Mouse (Mus musculus) embryonic facial prominence, embryonic 10.5 days (tissue): ENCODE data around the gene Elmo2. TPM values are rescaled to one million over a fixed set of nuclear protein-coding genes. Genes with fewer than 3 reads are reported as not detected.
A peak's percentile ranks its signal among the peaks of the same experiment; 100 is the strongest.

Experiments
- DNase-seq: peaks from one replicate; pipeline ENCODE4 v3.0.0-alpha.2; 2017; ENCODE audit warnings: low spot score
- H3K27ac ChIP-seq: fragments of 300-500 bp; sonication (generic); replicated peaks from 2 replicates; pipeline ENCODE4 v1.5.1; 2016; ENCODE audit warnings: mild to moderate bottlenecking
- H3K27me3 ChIP-seq: fragments of 300-500 bp; sonication (generic); replicated peaks from 2 replicates; pipeline ENCODE4 v1.6.1; 2016; ENCODE audit warnings: low read depth, mild to moderate bottlenecking; ENCODE audit not compliant: poor library complexity, severe bottlenecking
- H3K36me3 ChIP-seq: fragments of 300-500 bp; sonication (generic); replicated peaks from 2 replicates; pipeline ENCODE4 v1.6.1; 2016; ENCODE audit warnings: mild to moderate bottlenecking, moderate library complexity
- H3K4me1 ChIP-seq: fragments of 300-500 bp; sonication (generic); 2 replicates; pipeline ENCODE4 v1.6.1; 2016
- H3K4me3 ChIP-seq: fragments of 300-500 bp; sonication (generic); 2 replicates; pipeline ENCODE4 v1.5.1; 2016; ENCODE audit warnings: mild to moderate bottlenecking, moderate library complexity
- H3K9me3 ChIP-seq: fragments of 300-500 bp; sonication (generic); 2 replicates; pipeline ENCODE4 v1.6.1; 2016; ENCODE audit warnings: mild to moderate bottlenecking
- WGBS: fragments of 180-500 bp; shearing (Covaris S2); methylation state at CpG from one replicate; pipeline ENCODE4 v1.1.7; 2016; 5-methylcytosine and 5-hydroxymethylcytosine counted together
- polyA plus RNA-seq: library from polyadenylated mRNA; unstranded; fragments of >200 nt; fragmentation: Nextera tagmentation; extraction: Ambion mirVana; gene quantifications from 2 replicates; pipeline ENCODE4 v1.2.1, GENCODE M21; 2016

Gene Elmo2
- polyA plus RNA-seq, 1 experiment from 2014 or later = 93.5 TPM

DNA sequence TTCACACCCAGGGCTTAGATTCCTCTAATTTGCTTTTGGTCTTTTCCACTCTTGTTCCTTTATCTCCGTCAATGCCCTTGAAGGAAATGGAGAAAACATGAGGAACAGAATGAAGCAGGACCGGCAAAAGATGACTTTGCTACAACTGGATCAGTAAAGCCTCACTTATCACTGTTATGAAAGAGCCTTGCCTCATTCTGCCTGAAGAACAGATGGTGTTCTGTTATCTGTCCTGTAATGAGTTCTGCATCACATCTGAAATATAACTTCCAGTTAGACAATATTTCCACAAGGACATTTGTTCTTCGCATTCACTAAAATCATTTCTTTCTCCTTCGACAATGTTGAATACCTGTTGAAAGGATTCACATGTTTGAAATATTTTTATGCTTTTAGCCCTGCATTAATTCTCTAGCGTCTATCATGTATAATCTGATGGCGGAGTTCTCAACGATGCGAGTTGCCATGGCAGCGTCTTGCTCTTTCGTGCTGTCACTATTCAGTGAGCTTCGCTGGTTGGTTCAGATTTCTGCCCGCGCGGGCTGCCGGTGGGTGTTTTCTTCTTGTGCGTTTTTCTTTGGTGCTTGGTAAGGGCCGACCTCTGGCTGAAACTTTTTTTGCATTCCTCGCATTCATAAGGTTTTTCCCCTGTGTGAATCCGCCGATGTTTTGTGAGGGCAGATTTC is 25.7 kb upstream of the Elmo2 start:
- Histone ChIP-seq H3K36me3 (peaks cover 16% of the 10 kb centered on the region), H3K27ac (no peak overlapping the region), H3K4me3 (no peak overlapping the region), H3K4me1 (0 out of 2 replicates have a peak, but pooled peaks cover 5% of the 10 kb centered on the region), H3K9me3 (peaks cover 43% of the 10 kb centered on the region), H3K27me3 (0 out of 2 replicates have a peak, but pooled peaks cover 3% of the 10 kb centered on the region)
- 90% methylated on average over 20 of the region's 20 CpGs for WGBS
- no peak for DNase-seq

DNA sequence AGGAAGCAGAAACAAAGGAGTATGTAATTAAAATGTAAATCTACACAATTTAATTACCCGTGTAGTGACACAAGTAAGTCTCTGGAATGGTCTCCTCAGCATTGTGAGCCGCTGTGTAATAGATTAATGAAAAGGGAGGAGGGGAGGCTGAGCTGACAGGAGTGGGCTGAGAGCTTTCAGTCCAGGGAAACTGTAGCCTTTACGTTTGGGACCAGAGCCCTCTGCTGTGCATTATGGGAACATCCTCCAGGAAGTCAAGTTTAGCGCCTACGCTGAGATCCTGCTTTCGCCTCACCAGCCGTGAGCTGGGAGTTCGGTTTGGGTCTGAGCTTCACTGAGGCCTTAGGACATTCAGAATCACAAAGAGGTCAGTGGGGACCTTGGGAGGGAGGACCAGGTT is 23.2 kb upstream of the Elmo2 start:
- Histone ChIP-seq H3K4me3 (no peak overlapping the region), H3K4me1 (0 out of 2 replicates have a peak, but pooled peaks cover 5% of the 10 kb centered on the region), H3K27ac (no peak overlapping the region), H3K27me3 (0 out of 2 replicates have a peak, but pooled peaks cover 3% of the 10 kb centered on the region), H3K36me3 (peaks cover 16% of the 10 kb centered on the region), H3K9me3 (peaks cover 35% of the 10 kb centered on the region)
- DNase-seq = peak; percentile 36
- WGBS = 25% methylated on average over 8 of the region's 8 CpGs

DNA sequence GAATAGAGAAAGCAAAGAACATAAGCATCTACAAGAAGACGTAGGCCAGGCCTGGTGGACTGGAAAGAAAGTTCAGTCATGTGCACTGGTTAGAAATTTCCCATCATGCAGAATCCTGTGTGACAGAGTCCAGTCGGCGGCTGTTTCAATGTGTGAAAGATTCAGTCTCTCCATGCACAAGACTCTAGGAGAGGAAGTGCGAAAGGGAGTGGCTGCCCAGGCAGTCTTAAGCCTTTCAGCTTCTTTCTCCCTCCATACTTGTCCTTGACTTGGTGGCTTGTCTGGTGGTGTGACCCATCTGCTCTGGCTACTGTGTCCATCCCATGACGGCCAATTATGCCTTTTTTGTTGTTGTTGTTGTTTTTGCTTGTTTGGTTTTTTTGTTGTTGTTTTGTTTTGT is 19.9 kb upstream of the Elmo2 start:
- no peak overlapping the region for H3K27ac ChIP-seq
- WGBS = 94% methylated on average over 5 of the region's 5 CpGs
- no peak for DNase-seq
- H3K36me3 ChIP-seq = no peaks in the 10 kb centered on the region
- H3K4me1 ChIP-seq = 0 out of 2 replicates have a peak, but pooled peaks cover 5% of the 10 kb centered on the region
- no peak overlapping the region for H3K4me3 ChIP-seq
- H3K9me3 ChIP-seq = 0 out of 2 replicates have a peak, but pooled peaks cover 5% of the 10 kb centered on the region
- H3K27me3 ChIP-seq = 0 out of 2 replicates have a peak, but pooled peaks cover 4% of the 10 kb centered on the region

DNA sequence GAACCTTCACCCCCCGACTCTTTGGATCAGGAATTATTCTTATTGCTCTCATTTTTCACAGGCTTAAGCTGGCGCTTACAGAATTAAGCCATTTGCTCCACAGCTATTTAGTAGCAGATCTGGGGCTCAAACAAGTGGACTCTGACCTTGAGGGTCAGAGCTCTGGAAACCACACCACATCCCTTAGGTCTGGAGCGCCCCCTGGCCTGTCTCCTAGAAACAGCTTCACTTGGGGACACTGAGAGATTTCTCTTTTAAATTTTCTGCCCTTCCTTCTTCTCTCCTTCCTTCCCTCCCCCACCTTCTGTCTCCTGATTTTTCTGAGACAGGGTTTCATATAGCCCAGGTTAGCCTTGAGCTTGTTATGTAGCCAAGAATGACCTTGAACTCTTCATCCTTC is 10.9 kb upstream of the Elmo2 start:
- WGBS = 32% methylated on average over 3 of the region's 3 CpGs
- no peak overlapping the region for H3K27ac ChIP-seq
- no peak overlapping the region for H3K4me3 ChIP-seq
- peaks cover 20% of the 10 kb centered on the region for H3K4me1 ChIP-seq
- peak; percentile 60 for DNase-seq
- H3K36me3 ChIP-seq = no peaks in the 10 kb centered on the region
- no peaks in the 10 kb centered on the region for H3K9me3 ChIP-seq
- peaks cover 22% of the 10 kb centered on the region; the same call in 1 of the 2 replicates for H3K27me3 ChIP-seq

DNA sequence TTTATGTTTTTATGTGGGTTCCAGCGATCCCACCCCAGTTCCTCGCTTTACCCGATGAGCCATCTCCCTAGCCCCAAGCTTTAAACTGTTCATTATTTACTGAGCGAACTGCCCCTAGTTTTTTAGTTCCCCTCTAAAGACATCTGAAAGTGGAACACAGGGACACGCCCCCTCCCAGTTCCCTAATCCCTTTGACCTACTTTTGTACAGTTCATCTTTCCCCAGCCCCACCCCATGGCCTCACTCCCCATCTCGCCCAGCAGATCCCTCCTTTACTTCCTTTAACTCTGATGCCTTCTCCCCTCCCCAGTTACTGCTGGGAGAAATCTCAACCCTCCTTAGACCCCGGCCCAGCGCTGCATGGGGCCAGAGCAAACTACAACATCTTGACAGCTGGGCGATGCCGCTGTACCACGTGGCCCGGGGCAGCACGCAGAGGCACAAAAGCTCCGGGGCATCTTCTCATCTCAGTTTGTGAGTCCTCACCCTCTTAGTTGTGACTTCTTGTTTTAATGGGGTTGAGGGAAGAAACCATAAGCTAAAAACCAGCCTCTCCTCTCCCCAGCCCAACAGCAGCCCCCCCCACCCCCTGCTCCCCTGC is 6.4 kb upstream of the Elmo2 start:
- H3K36me3 ChIP-seq = no peaks in the 10 kb centered on the region
- H3K27ac ChIP-seq = no peak overlapping the region
- H3K4me3 ChIP-seq = no peak overlapping the region
- H3K9me3 ChIP-seq = no peaks in the 10 kb centered on the region
- peaks cover 21% of the 10 kb centered on the region for H3K4me1 ChIP-seq
- no peak for DNase-seq
- 51% methylated on average over 14 of the region's 14 CpGs for WGBS
- H3K27me3 ChIP-seq = peaks cover 19% of the 10 kb centered on the region

DNA sequence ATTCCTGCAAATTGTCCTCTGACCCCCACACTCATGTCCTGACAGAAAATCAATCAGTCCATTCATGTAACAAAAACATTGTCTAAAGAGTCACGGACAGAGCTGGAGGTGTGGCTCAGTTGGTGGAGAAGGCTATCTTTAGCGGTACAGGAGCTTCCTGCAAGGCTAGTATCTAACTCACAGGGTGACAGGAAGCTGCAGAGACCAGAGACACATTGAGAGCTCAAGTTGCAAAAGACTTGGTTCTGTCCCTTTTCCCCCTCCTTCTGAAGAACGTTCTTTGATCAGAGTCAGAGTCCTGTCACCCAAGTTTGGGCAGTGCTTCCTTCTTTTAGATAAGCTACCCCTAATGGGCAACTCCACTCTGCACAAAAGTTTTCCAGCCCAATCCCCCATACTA is 3.4 kb upstream of the Elmo2 start:
- Histone ChIP-seq H3K36me3 (no peaks in the 10 kb centered on the region), H3K4me1 (peaks cover 30% of the 10 kb centered on the region), H3K9me3 (no peaks in the 10 kb centered on the region), H3K27ac (no peak overlapping the region), H3K4me3 (no peak overlapping the region), H3K27me3 (peaks cover 23% of the 10 kb centered on the region)
- 54% methylated on average over 3 of the region's 3 CpGs for WGBS
- DNase-seq = no peak

DNA sequence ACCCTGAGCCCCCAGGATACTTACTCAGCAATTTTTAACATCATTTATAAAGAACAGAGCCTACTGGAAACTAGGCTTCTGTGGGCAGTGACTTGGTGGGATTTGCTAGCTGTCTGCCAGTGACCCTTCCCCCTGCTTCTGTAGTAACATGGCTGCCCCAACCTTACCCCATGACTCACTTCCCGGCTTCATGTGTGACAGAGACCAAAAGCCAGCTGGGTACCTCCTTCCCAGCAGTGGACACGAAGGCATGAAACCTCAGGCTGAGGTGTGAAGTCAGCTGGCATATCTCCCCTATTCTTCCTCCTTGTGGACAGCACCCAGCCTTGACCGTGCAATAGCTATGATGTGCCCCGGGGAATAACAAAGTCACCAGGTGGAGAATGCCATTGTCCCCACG is 2.5 kb upstream of the Elmo2 start:
- Histone ChIP-seq H3K36me3 (no peaks in the 10 kb centered on the region), H3K27me3 (peaks cover 23% of the 10 kb centered on the region), H3K4me3 (no peak overlapping the region), H3K27ac (no peak overlapping the region), H3K4me1 (peaks cover 39% of the 10 kb centered on the region), H3K9me3 (no peaks in the 10 kb centered on the region)
- DNase-seq = no peak
- 79% methylated on average over 5 of the region's 5 CpGs for WGBS

DNA sequence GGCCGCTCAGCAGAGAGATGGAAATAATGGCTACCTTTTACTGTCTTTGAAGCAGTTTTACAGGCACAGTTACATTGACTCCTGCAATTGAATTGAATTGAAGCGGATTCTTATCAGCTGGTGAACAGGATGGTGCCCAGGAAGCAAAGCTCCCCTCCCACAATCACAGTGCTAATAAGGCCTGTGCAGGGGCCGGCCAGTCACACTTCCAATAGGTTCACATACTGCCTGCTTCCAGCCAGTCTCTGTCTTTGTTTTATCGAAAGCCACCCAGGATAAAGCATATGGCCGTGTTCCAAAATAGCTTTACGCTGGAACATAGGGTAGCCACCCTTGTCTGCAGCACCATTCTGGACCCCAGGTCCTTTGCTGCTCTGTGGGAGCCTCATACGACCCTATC is 1.1 kb upstream of the Elmo2 start:
- no peak for DNase-seq
- peaks cover 42% of the 10 kb centered on the region for H3K4me1 ChIP-seq
- no peaks in the 10 kb centered on the region for H3K9me3 ChIP-seq
- peaks cover 9% of the 10 kb centered on the region; the same call in 1 of the 2 replicates for H3K36me3 ChIP-seq
- 58% methylated on average over 7 of the region's 7 CpGs for WGBS
- H3K27me3 ChIP-seq = peaks cover 18% of the 10 kb centered on the region
- H3K27ac ChIP-seq = no peak overlapping the region
- peak overlapping the region; percentile 68 for H3K4me3 ChIP-seq

DNA sequence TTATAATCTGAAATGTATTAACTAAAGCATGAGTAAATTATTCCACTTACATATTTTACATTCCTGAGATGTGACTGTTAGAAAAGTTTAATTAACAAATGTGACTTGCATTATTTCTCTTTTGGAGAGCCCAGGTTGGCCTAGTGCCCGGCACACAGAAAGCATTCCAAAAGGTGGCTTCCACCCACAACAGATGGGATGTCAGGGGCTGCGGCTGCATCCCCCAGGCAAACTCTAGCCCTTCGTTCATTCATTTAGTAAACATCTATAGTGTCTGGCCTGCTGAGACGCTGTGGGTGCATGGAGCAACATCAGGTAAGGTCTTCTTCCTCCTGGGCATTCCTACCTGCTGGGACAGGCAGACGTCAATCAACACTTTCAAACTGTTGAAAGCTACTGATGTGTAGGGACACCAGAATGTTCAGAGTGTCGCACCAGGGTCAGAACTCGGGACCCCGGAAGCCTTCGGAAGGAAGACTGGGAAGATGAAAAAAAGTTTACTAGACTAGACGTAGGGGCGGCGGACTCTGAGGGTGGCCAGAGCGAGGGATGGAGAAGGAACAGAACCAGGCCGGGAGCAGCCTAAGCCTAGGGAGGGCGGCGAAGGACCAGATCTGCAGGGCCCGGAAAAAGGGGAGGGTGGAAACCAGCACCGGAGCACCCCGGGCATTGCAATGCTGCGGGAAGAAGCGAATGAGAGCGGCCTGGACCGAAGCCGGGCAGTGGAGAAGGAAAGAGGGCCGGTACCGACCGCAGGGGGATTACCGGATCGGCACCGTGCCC is 567 bp downstream of the Elmo2 start:
- H3K4me1 ChIP-seq = peaks cover 58% of the 10 kb centered on the region
- no peak for DNase-seq
- H3K4me3 ChIP-seq = peak overlapping the region; percentile 68
- WGBS = 2% methylated on average over 30 of the region's 30 CpGs
- H3K36me3 ChIP-seq = peaks cover 13% of the 10 kb centered on the region; the same call in 1 of the 2 replicates
- H3K27ac ChIP-seq = peak overlapping the region; percentile 76
- H3K9me3 ChIP-seq = no peaks in the 10 kb centered on the region
- peaks cover 18% of the 10 kb centered on the region for H3K27me3 ChIP-seq

DNA sequence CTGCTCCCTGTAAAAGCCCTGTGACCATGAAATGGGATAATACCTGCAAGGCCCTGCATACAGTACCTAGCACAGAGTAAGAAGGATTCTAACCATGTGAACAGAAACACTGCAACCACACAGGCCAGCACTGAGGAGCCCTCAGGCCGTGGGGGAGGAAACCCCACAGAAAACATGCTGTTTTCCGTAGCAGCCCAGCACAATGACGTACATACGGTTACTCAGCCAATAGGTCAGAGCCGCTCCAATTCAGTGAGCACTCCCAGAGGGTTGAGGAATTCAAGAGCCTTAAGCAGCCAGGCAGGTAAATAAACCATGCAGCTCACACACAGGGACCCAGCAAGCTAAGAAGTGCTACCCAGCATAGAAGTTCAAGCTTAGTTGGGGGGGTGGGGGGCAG is 2.4 kb downstream of the Elmo2 start:
- Histone ChIP-seq H3K27ac (no peak overlapping the region; the same call in 1 of the 2 replicates), H3K4me3 (peak overlapping the region; percentile 68; the same call in 1 of the 2 replicates), H3K4me1 (peaks cover 68% of the 10 kb centered on the region), H3K36me3 (peaks cover 16% of the 10 kb centered on the region), H3K27me3 (peaks cover 17% of the 10 kb centered on the region), H3K9me3 (no peaks in the 10 kb centered on the region)
- DNase-seq = no peak
- WGBS = 40% methylated on average over 5 of the region's 5 CpGs

DNA sequence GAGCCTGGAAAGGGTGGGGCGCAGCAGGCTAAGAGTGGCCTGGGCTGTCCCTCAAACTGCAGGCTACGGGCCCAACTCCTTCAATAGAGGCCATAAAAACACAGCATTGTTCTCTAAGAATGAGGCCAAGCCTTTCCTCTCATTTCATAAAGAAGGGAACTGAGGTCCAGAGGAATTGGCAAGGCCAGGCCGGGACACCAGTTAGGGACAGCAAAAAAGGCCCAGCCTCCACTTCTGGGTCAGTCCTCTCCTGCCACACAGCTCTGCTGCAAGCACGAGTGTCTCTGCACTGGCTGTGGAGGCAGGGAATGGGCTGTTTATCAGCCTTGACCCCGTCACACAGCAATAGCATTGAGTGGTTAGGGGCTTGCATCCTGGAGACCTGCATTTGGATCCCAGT is 2.8 kb downstream of the Elmo2 start:
- WGBS = 74% methylated on average over 5 of the region's 5 CpGs
- peaks cover 73% of the 10 kb centered on the region for H3K4me1 ChIP-seq
- peaks cover 16% of the 10 kb centered on the region for H3K36me3 ChIP-seq
- H3K27me3 ChIP-seq = peaks cover 12% of the 10 kb centered on the region
- H3K9me3 ChIP-seq = no peaks in the 10 kb centered on the region
- no peak for DNase-seq
- H3K27ac ChIP-seq = no peak overlapping the region
- 0 out of 2 replicates have a peak overlapping the region, but pooled peaks have one; percentile 5 for H3K4me3 ChIP-seq

DNA sequence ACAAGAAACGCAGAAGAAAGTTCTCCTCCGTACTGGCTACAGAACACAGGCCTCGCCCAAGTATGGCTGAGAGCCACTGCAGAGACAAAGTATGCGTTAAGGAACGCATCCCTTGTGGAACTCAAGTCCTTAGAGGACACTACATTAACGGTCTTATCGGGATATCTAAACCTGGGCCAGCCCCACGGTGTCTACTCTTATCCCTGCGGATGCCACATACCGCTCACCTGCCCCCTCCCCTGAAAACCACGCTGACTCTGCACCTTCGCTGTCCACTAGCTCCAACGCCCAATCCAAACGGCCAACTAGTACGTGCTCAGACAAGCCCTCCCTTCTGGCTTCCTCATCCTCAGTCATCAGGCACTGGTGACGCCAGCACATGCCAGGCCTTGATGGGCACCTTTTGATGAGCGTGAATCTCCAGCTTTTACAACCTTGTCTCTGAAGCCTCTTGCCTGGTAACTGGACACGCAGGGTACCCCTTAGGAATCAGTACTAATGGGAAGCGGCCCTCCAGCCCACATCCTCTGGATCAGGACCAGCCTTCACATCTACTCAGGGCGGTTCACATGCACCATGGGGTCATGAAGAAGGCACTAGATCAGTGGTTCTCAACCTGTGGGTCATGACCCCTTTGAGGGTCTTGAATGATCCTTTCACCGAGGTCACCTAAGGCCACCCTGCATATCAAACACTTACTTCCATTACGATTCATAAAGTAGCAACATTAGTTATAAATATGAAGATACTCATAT is 4.1 kb downstream of the Elmo2 start:
- H3K4me1 ChIP-seq = peaks cover 82% of the 10 kb centered on the region
- H3K27me3 ChIP-seq = no peaks in the 10 kb centered on the region
- H3K36me3 ChIP-seq = peaks cover 16% of the 10 kb centered on the region
- no peak for DNase-seq
- no peak overlapping the region for H3K27ac ChIP-seq
- H3K9me3 ChIP-seq = no peaks in the 10 kb centered on the region
- WGBS = 88% methylated on average over 22 of the region's 22 CpGs
- no peak overlapping the region for H3K4me3 ChIP-seq
